Mouse (Mus musculus) T-helper 1 cell (primary cell): ENCODE results near the gene Dhtkd1.

Source experiments
- in situ Hi-C: fragments of 300-600 bp; cut with MboI, MseI; formaldehyde crosslinking; loops from one replicate; pipeline ENCODE4 v1.15.1; 2025; ENCODE audit warnings: high pct_unique_total_duplicates

The Dhtkd1 gene

DNA sequence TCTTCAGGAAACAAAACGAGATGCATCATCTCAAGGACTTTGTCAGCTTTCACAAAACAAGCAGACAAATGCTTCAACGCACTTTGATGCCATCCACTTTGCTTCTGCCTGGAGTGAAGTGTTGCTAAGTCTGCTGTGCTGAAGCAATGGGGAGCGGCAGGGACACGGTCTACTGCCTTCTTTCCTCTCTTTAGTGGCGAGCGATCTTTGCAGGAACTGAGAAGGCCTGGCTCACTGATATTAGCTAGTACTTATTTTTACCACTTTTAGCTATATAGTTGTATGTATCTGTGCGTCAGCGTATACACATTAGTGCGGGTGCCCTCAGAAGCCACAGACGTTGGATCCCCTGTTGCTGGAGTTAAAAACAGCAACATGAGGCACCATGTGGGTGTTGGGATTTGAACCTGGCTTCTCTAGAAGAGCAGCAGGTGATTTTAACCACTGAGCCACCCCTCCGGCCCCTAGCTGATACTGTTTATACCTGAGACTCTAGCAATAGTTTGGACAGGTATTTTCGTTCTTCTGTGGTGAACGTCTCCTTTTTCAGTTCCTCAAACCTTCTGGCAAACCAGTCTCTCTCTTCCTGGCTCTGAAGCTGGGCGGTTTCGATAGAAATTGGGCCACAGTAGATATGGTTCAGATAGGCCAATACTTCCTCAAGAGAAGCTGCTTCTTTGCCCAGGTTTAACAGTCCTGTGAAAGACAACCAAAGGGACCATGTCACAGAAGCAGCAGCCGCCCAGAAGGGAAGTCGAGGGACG is 12.1 kb downstream of the Dhtkd1 start:
- in situ Hi-C loops: no loop called here

DNA sequence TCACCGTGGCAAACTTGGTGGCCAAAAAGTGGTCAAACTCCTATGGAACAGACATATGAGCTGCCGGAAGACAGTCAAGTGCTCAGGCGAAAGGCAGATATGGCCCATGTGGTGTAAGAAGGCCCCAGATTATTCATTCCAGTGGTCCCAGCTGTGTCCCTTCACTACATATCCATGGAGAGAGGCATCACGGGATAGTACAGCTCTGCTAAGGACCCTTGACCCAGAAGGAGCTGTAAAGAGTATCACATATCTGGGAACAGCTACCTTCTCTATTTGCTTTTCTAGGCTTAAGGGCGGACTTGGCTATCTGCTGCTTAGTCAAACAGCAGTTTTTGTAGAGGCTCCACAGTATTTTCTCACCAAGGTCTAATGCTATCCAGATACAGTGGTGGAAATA is 12.8 kb downstream of the Dhtkd1 start:
- in situ Hi-C loops: no loop called here

- in situ Hi-C loops: no loop called here
These were observed 15.1 kb downstream of the Dhtkd1 start for GRCm38 (mm10) chr2:5927481-5927880.

GRCm38 (mm10) chr2:5923786-5924185 is 18.8 kb downstream of the Dhtkd1 start:
- in situ Hi-C loops: no loop called here

GRCm38 (mm10) chr2:5922823-5923222 is 19.8 kb downstream of the Dhtkd1 start:
- in situ Hi-C loops: no loop called here

DNA sequence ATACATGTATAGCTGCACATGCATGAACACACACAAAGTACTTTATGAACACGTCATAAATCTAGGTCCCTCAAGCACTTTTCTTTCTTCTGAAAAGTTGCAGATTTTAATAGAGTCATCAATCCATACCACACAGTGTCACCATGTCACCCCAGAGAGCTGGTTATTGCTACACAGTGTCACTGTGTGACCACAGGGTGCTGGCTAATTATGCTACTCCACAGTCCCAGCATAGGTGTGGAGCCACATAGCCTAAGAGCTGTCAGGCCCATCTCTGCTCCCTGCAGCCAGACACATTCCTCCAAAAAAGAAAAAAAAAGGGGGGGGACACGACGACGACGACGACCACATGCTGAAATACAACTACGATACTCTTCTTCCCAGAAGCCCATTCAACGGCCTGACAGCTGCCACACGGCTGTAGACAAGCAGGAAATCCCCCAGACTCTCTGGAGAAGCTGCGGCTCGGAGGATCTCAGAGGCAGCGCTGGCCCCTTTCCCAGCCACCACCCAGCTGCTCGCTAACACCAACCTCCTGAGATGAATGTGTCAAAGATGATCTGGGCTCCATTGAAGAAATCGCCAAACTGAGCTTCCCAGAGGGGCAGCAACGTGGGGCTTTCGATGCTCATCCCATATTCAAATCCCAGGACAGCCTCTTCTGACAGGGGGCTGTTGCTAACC is 31.2 kb downstream of the Dhtkd1 start:
- in situ Hi-C loops: no loop called here

DNA sequence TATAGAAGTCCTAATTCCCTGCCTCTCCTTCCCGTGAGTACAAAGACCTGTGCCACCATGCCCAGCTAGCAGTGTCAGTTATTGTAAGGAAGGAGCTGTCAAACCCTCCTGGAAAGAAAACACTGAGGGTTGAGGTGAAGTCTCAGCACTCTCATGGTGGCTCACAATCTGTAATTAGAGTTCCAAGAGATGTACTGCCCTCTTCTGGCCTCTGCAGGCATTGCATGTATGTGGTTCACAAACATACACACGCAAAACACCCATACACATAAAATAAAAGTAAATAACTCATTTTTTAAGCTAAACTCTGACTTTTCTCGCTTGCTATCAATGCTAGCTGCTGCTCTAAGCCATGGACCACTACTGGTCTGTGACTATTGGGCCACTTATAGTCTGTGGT is 36.0 kb downstream of the Dhtkd1 start:
- in situ Hi-C loops: no loop called here

DNA sequence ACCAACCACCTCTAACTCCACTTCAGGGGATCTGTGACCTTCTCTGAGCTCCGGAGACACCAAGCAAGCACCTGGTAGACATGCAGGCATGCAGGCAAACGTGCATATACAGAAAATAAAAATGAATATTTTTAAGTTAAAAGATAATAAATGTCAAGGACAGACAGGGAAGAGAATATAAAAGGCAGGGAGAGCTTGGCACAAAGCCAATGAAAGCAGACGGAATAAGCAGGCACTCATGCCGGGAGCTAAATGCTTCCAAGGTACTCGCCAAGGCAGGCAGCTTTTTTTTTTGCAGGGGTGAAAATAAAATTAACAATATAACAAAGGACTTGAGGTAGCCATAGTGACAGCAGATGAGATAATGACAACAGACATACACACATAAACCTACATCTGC is 36.5 kb downstream of the Dhtkd1 start:
- in situ Hi-C loops: no loop called here

- in situ Hi-C loops: no loop called here
These were observed 42.4 kb downstream of the Dhtkd1 start for GRCm38 (mm10) chr2:5900145-5900544.

DNA sequence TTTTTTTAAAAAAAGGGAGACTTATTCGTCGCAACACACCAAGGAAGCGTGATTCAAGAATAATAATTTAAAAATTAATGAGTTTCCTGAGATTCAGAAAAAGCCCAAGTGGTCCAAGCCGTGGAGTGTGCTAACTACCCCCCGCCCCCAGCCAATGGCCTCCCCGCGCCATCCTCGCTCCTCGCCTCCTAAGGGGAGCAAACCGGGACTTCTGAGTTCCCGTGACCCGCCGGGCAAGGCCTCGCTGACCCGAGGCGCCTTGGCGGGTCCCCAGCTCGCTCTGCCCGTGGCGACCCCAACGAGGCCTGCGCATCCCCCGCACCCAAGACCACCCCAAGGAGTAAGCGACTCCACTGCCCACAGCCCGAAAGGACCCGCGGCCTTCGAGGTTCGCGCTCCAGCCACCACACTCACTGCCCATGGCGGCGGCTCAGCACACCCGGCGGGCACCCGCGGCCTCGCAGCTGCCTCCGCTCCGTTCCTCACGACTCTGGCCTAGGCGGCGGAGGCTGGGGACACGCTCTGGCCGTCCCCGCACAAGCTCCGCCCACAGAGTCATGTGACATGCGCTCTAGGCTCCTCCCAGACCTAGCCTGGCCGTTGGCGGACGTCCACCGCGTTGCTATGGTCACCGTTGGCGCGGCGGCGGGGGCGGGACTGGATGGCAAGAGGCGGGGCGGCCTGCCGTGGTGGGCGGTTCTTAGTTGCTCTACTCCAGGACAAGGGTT is 47.6 kb downstream of the Dhtkd1 start, which contains the start of gene Sec61a2:
Gene Sec61a2 (minus strand): TSS at position 590 of the 728 bp plus-strand sequence.
- in situ Hi-C loops: no loop called here

DNA sequence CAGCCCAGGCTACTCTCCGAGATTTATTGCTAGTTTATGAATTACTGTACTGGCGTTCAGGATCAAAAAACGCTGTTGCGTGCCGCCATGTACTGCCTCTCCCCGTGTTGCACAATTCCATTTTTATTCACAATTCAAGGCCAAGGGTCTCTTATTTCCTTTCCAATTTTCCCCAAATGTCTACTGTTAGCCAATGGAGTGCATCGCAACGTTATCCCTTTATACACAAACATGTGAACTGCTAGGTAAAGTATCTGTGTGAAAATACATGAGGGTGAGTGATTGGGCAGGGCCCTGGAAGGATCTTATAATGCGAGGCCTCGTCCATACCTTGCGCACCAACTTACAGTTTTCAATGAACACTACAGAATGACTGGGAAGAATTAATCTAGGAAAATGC is 48.3 kb downstream of the Dhtkd1 start:
- in situ Hi-C loops: no loop called here

GRCm38 (mm10) chr2:5889412-5889811 is 53.2 kb downstream of the Dhtkd1 start:
- in situ Hi-C loops: no loop called here

GRCm38 (mm10) chr2:5888865-5889264 is 53.7 kb downstream of the Dhtkd1 start:
- in situ Hi-C loops: no loop called here

- in situ Hi-C loops: no loop called here
These were observed 65.1 kb downstream of the Dhtkd1 start for GRCm38 (mm10) chr2:5877446-5877845.

DNA sequence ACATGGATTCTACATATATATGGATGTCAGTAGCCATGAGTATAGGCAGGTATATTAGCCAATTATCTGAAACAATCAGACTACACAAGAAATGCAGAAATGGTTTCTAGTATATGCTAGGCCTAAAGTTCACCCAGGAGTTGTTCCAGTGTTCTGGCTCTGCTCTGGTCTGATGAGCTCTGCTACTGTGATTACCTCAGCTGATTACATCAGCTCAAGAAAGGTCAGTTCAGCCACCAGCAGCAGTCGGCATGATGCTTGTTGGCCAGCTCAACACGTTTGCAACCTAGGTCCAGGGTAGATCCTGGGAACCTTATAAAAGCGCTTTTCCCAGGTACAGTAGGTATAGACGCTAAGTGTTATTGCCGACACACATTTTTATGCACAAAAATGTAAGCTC is 72.8 kb downstream of the Dhtkd1 start:
- in situ Hi-C loops: no loop called here

DNA sequence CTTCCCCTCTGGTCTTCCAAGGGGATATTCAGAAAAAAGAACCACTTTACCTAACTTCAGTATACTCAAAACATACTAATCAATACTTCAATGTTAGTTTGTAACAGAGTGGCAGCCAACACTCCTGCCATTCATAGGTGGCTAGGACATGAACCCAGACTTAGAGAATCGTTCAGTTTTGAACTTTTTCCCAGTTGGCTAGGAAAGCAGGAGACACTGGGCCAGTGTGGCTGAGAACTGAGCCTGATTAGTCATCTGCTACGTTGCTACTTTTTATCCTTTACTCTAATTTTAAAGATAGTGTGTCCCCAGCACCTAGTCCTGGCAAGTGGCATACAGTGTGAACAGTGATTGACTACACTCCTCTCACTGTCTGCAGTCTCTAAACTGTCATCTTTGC is 74.9 kb downstream of the Dhtkd1 start:
- in situ Hi-C loops: no loop called here

DNA sequence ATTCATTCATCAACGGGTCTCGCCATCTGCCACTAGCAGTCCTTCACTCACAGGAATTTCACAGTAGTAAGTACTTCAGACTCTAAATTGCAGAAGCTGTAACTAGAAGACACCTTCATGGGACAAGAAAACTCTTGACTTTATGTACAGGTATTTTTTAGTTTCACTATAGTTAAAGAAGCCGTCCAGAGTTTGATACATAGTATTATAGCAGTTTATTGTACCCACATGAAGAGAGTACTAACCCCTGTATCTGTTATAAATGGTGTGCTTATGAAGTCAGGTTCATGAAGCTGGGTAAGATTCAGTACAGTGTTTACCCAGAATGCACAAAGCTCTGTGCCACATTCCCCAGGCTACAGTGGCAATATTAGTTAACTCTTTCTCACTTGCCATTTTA is 79.8 kb downstream of the Dhtkd1 start, which contains the start of gene Gm13199:
Gene Gm13199 (minus strand): TSS at position 101 of the 400 bp plus-strand sequence.
- in situ Hi-C loops: no loop called here

- in situ Hi-C loops: no loop called here
These were observed 90.7 kb downstream of the Dhtkd1 start for GRCm38 (mm10) chr2:5851866-5852265.

GRCm38 (mm10) chr2:5851116-5851515 is 91.5 kb downstream of the Dhtkd1 start:
- in situ Hi-C loops: no loop called here
